Mouse (Mus musculus) lung, adult 2 months (tissue): ENCODE data around the gene Far2.

Experiments used
- CTCF ChIP-seq: fragments of 200-500 bp; IDR thresholded peaks from 2 replicates; pipeline ENCODE4 v1.5.1; 2011; ENCODE audit warnings: mild to moderate bottlenecking, low read length, control low read depth; ENCODE audit not compliant: insufficient read depth
- POLR2A ChIP-seq: fragments of 200-500 bp; IDR thresholded peaks from 2 replicates; pipeline ENCODE4 v1.6.1; 2011; ENCODE audit warnings: low read depth, mild to moderate bottlenecking, control low read depth, low read length, borderline replicate concordance; ENCODE audit errors: extremely low read depth

DNA sequence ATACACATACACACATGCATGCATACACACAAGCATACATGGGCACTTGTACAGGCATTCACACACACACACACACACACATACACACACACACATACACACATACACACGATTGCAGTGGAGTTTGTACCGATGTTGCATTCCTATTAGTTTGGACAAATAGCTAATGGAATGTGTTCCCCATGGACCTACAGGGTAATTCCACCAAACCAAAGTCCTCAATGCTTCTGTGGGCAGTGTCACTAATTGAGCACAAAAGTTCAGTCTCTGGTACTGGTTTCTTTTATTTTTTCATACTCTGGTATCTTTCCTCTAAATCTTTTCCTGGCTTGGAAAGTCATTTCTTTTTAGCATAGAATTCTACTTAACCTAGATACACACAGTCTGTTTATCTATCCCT lies 36.8 kb downstream of the Far2 start:
- TF ChIP-seq CTCF (no peak), POLR2A (no peak)
